Mouse (Mus musculus) cerebellum, postnatal 36 days (tissue): ENCODE results near the gene Amd1.
A peak's percentile ranks its signal among the peaks of the same experiment; 100 is the strongest.

Source experiments
- DNase-seq, 2 experiments: peaks; one replicate each; pipeline ENCODE4 v3.0.0; 2021 to 2022; ENCODE audit warnings: mixed read lengths in 2 of 2

Gene Amd1

DNA sequence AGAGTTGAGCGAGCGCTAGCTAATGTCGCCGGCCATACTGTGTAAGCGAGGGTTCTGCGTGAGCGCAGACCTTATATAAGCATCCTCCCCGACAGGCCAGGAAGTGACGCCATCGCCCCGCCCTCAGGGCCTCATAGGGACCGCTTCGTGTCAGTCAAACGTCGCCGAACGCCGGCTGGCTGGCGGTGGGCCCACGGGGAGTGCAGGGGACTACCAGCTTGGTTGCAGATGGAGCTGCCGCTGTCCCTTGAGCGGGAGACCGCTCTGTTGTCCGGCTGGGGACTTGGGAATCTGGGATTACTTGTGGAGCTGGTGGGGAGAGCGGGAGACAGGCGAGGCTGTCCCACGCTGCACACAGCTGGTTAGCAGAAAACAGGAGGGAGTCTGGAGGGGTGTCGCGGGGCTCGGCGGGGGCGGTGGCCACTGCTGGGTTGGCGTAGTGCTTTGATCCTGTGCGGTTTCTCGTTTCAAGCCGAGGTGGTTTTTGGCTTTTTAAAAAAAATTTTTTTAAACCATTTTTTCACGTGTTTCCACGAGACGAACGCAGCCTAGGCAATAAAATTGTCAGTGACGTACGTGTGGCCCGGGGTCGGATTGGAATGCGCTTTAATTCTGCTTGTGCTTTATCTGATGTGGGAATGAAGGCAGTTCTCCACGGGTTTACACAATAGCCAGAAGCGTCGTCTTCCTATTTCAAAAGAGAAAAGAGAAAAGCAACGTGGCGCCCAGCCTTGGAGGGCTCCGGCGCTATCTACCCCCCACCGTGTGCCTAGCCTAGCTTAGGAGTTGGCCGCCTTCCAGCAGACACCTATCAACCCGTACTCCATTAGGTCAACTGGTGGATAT lies at the start of gene Amd1:
Amd1 (minus strand) TSS at position 47 of the 846 bp plus-strand sequence.
- DNase-seq: peak; percentile 100

- DNase-seq: no peak
These were observed 49.2 kb upstream of the Amd1 start for GRCm38 (mm10) chr10:40351156-40351555.

GRCm38 (mm10) chr10:40350245-40350932 lies 48.4 kb upstream of the Amd1 start:
- DNase-seq: no peak

DNA sequence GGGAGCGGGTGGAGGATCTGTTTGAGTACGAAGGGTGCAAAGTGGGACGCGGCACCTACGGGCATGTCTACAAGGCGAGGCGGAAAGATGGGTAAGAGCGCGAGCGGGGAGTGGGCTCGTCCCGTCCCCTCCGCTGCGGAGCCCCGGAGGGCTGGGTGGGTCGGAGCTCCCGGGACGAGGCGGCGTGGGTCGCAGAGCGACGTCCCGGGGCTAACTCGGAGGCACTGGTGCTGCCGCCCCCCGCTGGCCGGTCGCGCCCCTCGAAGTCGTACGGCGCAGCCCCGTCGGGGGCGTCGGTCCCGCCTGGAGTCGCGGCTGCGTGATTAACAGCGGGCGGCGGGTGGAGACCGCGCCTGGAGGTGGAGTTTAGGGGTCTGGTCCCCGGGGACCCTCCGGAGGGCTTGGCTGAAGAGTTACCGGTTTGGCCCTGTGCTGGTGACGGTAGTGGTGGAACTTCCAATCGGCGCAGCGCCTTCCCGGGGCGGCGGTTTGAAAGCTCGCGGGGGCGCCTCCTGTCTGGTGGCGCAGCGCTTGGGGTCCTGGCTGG lies 47.7 kb upstream of the Amd1 start:
- peak; percentile 46 to 54 for DNase-seq

GRCm38 (mm10) chr10:40348566-40349536 lies 46.9 kb upstream of the Amd1 start:
- peak; percentile 96 to 97 for DNase-seq

- DNase-seq: no peak
These were observed 45.5 kb upstream of the Amd1 start for GRCm38 (mm10) chr10:40347461-40347954.

DNA sequence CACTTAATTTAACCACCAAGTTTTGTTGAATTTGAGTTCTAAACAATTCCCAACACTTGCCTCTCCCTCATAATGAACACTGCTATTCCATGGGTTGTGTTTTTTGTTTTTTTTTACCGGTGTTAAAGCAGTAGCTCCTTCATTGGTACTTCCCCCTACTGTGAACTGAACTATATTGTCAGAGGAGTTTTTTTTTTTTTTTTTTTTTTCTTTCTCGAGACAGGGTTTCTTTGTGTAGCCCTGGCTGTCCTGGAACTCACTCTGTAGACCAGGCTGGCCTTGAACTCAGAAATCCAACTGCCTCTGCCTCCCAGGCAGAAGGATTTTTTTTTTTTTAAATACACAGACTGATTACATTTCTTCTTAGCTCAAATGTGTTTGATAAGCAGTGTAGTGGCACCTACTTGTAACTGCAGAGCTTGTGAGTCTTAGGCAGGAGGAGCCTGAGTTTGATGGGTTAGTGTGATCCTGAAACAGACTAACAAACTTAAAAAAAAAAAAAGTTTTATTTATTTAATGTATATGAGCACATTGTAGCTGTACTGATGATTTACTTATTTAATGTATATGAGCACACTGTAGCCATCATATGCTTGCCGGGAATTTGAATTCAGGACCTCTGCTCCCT lies 44.9 kb upstream of the Amd1 start:
- no peak for DNase-seq

GRCm38 (mm10) chr10:40342036-40342435 lies 40.0 kb upstream of the Amd1 start:
- DNase-seq: no peak

DNA sequence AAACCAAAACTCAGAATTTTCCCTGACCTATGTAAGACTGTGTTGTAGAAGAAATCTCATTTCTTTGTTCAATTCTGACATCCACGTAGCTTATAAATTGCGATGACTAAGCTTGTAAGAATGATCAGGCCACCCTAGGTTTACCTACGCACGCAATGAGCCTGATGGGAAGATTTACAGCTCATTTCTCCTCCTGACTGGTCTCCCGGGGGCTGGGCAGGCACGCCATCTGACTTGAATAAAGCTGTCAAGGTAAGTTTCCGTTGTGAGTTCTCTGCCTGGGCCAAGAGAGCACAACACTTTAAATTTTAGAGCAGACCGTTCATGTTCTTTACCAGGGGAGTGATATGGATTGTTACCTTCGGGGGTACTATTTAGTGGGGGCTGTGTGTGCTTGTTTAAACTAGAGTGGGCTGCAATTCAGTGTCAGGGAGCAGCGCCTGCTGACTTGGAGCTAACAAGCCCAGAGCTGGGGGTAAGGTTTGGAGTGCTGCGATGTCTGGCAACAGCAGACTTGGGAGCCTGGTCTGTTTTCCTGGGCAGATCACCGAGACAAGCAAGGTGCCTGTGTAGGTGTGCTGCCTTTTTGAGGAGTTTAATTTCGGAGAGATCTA lies 37.5 kb upstream of the Amd1 start, which contains the start of gene Cdk19:
Cdk19 (plus strand) TSS at position 214 of the 614 bp plus-strand sequence.
- no peak for DNase-seq

DNA sequence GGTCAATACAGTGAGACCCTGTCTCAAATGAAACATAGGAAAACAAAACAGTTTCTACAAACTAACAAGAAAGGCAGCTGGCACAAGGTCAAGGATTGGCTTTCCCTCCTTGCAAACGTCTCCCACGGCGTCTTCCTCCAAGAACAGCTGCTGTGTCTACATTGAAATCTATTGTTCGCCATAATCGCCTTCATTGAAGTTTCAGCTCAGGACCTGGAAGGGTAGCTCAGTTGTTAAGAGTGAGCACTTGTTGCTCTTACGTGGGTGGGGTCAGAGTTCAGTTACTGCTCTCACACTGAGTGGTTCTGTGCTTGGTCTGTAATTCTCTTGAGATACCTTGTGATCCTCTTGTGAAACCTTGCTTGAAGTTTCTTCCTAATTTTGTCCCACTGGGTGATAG lies 30.9 kb upstream of the Amd1 start:
- no peak for DNase-seq

DNA sequence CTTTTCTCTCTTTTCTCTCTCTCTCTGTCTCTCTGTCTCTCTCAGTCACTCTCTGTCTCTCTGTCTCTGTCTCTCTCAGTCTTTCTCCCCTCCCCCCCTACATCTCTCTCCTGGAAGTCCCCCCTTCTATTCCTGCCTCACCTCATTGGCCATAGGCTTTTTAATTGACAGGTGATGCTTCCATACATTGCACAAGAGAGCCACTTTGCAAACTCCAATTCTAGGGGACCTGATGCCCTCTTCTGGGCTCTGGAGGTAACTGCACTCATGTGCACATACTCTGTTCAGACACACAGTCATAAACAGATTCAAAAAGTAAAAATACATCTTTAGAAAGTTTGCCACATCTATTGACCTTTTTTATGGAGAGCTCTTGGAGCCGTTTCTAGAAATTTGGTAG lies 28.3 kb upstream of the Amd1 start:
- no peak for DNase-seq

DNA sequence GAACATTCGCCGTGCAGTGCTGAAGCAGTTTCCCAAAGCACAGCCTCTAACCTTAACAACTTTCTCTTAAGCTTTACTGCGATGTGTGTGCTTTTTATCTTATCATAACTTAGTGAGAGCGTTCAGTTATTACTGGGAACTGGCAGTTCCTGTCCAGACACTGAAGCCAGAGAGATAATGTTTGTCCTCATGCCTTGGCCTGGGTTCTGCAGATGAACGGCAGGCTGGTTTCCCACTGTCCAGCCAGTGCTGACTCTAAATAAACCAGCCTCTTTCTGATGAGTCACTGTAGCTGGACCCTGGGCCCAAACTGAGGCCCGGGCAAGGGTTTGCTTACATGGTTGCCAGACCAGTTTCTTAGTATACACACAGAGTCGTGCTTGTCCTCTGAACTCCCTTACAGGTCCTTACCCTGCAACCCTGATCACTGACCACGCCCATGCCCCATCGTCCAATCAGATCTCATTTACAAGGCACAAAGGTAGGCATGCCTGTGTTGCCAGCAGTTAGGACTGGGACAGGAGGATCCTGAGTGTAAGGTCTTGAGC lies 26.1 kb upstream of the Amd1 start:
- no peak for DNase-seq

DNA sequence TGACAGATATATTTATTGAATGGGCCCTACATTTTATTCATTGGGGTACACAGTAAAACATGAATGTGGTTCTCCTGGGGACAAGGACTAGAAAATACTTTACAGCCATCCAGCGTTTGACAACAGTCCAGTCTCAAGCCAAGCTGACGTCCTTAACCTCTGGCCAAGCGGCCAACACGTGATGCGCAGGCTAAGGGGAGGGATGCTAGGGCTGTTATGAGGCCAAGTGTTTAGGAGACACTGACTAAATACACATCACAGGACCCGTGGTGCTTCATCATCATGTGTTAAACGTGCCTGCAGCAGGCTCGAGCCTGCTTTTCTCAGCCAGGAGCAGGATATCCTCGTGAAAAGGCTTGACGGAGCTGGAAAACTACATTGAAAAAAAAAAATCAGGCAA lies 18.3 kb upstream of the Amd1 start:
- no peak for DNase-seq

DNA sequence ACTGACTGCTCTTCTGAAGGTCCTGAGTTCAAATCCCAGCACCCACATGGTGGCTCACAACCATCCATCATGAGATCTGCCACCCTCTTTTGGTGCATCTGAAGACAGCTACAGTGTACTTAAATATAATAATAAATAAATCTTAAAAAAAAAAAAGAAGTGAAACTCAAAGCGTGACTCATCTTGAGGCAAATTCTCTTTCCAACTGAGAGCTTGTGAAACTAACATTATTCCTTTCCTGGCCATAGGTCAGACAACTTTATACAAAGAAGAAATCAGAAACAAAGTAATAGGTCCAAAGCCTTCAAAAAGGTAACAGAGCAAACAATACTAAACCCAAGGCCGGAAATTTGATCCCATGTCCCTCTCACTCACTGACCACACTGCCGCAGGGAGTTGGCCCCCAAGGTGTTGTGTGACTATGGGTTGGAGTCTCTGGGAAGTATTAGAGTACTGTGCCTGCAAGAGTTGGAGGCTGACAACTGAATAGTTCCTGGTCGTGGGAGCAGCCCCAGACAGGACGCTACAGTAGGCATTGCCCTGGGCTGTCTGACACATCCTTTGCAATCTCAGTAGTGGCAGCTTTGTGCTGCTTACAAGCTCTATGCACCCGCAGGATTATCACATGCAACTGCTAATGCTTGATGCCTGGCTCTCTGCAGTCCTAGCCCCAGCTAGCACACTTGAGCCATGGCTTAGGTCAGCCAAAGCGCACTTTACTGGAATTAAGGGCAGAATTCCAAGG lies 15.0 kb upstream of the Amd1 start:
- DNase-seq: no peak

GRCm38 (mm10) chr10:40312781-40313180 lies 10.8 kb upstream of the Amd1 start:
- DNase-seq: no peak

- DNase-seq: no peak
These were observed 8.1 kb upstream of the Amd1 start for GRCm38 (mm10) chr10:40309884-40310635.

DNA sequence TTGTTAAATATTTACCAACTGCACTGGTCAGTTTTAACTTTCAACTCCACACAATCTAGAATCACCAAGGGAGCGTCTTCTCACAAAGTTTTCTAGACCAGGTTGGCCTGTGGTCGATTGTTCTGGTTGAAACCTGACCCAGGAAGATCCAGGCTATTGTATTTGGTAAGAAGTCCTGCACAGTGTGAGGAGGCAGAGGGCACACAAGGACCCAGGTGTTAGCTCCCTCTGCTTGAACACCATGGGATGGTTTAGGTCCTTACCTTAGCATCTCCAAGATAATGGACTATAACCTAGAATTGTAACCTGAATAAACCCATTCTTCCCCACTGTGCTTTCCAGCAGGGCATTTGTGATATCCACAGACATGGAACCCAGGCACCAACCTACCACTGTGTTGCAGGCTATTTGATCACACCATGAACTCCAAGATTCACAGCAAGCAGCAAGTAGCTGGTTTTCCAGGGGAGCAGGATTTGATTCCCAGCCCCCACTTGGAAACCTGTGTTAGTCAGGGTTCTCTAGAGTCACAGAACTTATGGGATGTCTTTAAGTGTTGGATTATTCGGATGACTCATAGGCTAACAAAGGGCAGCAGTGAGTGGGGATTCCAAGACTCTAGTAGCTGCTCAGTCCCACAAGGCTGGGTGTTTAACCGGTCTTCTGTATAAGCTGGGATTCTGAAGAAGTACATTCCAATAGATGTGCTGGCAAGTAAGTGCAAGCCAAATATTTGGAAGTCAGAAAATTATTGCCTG lies 6.0 kb upstream of the Amd1 start:
- no peak for DNase-seq

GRCm38 (mm10) chr10:40305989-40306388 lies 4.0 kb upstream of the Amd1 start:
- no peak for DNase-seq
